Mouse (Mus musculus): Measurements from ENCODE around the gene Celsr3. TPM values are rescaled to one million over a fixed set of nuclear protein-coding genes. Genes with fewer than 3 reads are reported as not detected.

The Celsr3 gene
- total RNA-seq (2022): 1 to 10 TPM; 3.0 to 8.6 (median 7.9) TPM

- DNase-seq: no peak
Measured at GRCm38 (mm10) chr9:108825820-108826699, at the start of gene Celsr3. Celsr3 (plus strand) TSS chr9:108826320.

DNA sequence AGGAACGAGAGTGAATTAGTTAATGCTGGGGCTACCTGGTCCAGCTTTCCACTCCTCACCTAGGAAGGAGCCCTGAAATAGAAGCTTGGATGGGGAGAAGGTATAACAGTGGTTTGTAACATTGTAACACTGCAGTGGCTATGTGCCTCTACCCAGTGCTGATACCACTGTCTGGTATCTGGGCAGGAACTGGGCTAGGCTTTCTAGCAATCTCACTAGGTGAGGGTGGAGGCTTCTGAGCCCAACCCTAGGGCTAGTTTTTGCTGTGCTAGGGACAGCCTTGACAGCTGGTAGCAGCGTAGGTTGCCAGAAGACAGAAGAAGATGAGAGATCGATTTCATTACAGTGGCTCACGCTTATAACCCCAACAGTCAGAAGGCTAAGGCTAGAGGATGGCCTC, 49.5 kb upstream of the Celsr3 start:
- DNase-seq: no peak

DNA sequence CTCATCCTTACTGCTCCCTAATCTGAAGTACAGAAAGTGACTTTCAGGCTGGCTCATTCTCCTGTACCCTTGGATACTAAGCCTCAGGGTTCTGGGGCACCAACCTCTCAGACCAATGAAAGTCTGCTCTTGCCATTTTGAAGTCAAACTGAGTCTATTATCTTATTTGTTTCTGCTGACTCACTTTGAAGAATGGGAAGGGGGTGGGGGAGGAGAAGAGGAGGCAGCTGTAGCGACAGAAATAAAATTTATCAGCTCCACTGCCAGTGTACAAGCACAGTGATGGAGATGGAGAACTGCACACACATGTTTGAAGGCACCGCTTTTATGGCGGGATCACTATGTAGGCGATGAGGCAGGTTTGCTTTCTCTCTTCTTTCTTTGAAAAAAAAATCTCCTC, 48.8 kb upstream of the Celsr3 start:
- DNase-seq: no peak

DNA sequence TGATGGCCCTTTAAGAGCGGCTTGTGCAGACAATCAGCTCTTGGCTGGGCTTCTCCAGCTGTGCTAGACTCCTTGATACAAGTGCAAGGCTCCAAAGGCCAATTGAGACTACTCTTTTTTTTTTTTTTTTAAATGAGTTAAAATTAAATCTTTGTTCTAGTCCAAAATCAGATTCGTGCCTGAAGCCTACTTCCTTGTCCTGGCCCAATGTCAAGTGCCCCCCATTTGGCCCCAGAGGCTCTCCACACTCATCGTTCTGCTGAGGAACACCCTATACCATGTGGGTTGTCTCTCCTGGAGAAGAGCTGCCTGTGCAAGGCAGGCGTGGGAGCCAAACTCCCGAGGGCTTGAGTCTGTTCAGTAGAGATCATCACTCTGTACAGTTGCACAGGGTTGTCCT, 45.2 kb upstream of the Celsr3 start:
- DNase-seq: no peak

DNA sequence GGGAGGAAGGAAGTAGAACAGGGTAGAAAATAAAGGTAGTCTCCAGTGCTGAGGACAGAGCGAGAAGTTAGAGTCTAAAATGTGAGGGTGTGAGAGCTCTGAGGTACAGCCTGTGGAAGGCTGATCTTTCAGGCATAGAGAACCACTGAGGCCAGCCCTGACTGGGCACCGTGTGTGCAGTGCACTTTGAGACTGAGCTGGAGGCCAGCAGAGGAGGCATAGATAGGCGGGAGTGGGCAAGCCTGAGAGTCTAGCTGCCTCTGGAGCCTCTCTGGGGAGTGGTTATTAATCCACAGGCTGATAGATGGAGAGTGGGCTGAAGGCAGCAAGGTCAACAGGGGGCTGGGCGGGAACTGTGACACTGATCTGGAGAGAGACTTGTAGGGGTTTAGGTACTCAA, 44.2 kb upstream of the Celsr3 start:
- DNase-seq: no peak

DNA sequence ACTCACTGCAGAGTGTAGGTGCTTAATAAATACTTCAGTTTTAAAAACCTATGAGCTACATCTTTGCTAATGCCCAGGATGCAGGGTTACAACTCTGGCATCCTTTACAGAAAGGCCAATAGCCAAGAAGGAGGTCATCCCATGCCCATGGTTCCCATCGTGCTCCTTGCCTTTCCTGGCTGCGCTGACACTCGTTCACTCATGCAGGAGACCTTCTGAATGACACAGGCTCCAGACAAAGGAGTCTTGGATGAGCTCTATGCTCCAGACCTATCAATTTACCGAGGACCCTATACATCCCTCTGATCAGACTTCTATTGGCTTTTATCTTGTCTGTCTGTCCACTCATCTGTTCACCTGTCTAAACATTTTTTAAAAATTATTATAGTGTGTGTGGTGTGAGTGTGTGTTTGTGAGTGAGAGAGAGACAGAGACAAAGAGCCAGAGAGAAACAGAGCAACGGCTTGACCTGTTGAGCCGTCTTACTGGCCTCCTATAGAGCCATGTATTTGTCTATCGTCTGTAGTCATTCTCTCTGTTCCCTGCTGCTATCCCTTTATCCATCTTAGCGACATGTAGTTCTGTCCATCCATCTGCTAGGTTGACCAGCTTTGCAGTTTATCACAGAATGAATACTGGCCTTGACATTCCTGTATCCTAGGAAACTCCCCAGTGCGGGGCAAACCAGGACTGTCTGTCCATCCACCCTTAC, 43.1 kb upstream of the Celsr3 start:
- DNase-seq: no peak

GRCm38 (mm10) chr9:108783548-108784463, 42.3 kb upstream of the Celsr3 start, which contains the start of gene Ip6k2:
Ip6k2 (plus strand) TSS chr9:108783796.
- DNase-seq: peak; percentile 98

- DNase-seq: no peak
Measured at GRCm38 (mm10) chr9:108785416-108785815, 40.7 kb upstream of the Celsr3 start.

- DNase-seq: no peak
Measured at GRCm38 (mm10) chr9:108786494-108786893, 39.6 kb upstream of the Celsr3 start.

GRCm38 (mm10) chr9:108787080-108787479, 39.0 kb upstream of the Celsr3 start:
- no peak for DNase-seq

- no peak for DNase-seq
Measured at GRCm38 (mm10) chr9:108788713-108789112, 37.4 kb upstream of the Celsr3 start.

- DNase-seq: no peak
Measured at GRCm38 (mm10) chr9:108792307-108792706, 33.8 kb upstream of the Celsr3 start.

DNA sequence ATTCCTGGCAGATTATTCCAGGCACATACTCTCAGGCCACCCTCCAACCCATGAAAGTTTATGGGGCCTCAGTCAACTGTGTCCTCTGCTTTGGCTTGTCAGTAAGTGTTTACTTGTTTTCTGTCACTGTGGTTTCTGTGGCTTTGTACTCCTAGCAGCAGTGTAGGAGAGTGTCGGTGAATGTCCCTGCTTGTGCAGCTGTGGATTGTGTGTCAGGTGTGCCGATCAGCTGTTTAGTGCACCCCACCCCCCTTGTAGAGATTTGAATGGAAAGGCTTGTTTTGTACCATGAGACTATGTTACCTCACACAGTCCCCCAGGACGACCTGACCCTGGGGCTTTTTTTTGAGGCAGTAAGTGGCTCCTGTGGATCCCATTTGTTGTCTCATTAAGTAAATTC, 33.4 kb upstream of the Celsr3 start:
- no peak for DNase-seq

- no peak for DNase-seq
Measured at GRCm38 (mm10) chr9:108795281-108795680, 30.8 kb upstream of the Celsr3 start.

DNA sequence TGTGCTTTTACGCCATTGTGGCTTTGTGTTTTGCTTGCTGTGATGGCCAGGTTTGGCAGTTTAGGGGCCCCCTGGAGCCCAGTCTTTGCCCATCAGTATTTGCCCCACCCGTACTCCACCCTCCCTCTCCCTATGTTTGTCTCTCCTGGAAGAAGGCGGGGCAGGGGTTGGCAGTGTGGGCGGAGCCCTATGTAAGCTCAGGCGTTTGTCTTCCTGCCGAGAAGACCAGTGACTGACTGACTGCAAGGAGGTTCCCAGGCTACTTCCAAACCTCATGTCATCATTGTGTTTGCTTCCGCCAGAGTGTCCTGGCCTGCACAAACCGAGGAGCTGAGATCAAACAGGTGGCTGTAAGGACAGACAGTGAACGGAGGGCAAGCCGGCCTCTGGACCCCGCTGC, 30.4 kb upstream of the Celsr3 start:
- peak; percentile 61 for DNase-seq

- DNase-seq: no peak
Measured at GRCm38 (mm10) chr9:108796351-108796981, 29.7 kb upstream of the Celsr3 start.

- no peak for DNase-seq
Measured at GRCm38 (mm10) chr9:108797477-108797876, 28.6 kb upstream of the Celsr3 start.

GRCm38 (mm10) chr9:108798508-108799075, 27.5 kb upstream of the Celsr3 start:
- no peak for DNase-seq

DNA sequence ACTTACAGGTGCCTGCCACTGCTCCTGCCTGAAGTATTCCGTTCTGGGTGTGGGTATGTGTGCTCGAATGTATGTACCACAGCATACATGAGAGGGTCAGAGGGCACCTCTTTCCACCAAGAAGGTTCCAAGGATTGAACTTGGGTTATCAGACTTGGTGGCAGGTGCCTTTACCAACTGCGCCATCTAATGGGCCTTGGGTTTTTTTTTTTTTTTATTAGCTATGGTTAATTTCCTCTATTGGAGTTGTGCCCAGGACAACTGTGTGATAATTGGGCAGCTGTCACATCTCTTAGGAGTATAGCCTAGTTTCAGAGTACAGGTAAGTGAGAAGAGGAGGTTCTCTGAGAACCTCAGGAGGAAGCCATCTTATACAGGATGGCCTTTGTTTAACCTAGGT, 26.6 kb upstream of the Celsr3 start:
- DNase-seq: no peak

GRCm38 (mm10) chr9:108805768-108806167, 20.4 kb upstream of the Celsr3 start:
- DNase-seq: no peak

- DNase-seq: no peak
Measured at GRCm38 (mm10) chr9:108806379-108806778, 19.7 kb upstream of the Celsr3 start.

- no peak for DNase-seq
Measured at GRCm38 (mm10) chr9:108806831-108807230, 19.3 kb upstream of the Celsr3 start.
